Mouse (Mus musculus): ENCODE measurements around the gene Cyp21a1.
"Not testable (repeated sequence)": the region's sequence is repeated elsewhere in the genome, so short reads cannot be mapped to it uniquely, and the experiment has no call there.

Gene Cyp21a1

DNA sequence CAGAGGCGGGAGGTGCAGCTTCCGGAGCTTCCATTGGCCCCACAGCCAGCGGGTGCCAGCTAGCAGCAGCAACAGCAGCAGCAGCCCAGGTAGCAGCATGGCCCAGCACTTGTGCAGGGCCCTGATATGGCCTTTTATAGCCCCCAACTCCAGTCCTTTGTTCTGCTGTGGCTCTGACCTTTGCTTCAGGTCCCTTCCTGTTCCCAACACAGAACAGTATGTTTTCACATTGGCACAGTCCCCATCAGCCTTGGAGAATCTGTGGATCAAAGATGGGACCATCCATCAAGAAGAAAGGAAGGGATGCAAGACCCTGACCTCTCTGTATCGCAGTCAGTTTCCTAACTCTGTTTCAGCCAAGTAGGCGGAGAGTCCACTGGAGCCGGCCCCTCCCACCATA is at the start of gene Cyp21a1:
Cyp21a1 (minus strand) TSS at position 261 of the 400 bp plus-strand sequence.
- not testable (repeated sequence) for DNase-seq

DNA sequence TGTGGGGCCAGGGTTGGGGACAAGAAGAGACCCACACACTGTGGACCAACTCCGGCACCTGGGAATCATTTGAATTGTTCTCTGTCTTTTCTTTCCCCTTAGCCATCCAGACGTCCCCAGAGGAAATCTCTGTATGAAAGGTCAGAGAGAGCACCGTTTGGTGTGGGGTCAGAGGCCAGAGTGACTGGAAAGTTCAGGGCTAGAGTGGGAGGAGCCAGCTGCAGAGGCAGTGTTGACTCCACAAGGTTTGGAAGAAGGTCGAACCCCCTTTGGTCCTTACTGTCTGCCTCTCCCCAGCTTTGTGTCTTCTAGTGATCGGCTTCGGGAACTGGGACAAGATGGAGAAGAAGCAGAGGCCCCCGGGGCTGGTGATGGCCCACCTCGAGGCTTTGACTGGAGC is 49.1 kb upstream of the Cyp21a1 start:
- no peak for DNase-seq

DNA sequence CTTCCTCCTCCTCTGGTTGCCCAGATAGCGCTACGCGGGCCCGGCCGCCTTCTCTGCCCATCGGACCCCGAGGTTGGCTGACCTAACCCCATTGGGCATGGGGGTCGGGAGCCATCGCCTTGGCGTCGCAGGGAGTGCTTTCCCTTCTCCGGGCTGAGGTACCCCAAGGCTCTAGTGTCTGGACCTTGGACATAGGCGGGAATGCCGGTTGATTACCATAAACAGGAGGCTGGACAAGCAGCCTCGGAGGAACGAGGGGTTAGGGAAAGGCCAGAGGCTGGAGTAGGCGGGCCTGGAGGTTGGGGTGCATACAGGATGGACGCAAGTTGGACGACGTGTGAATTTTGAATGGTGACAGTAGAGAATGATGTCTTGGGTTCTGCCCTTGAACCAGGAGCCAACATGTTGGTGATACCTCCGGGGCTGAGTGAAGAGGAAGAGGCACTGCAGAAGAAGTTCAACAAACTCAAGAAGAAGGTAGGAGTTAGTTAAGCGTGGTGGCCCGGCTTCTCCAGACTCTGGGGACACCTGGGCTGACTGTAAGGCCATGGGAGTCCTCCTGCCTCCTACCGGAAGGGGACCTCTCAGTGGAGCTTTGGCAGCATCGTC is 46.3 kb upstream of the Cyp21a1 start:
- no peak for DNase-seq

DNA sequence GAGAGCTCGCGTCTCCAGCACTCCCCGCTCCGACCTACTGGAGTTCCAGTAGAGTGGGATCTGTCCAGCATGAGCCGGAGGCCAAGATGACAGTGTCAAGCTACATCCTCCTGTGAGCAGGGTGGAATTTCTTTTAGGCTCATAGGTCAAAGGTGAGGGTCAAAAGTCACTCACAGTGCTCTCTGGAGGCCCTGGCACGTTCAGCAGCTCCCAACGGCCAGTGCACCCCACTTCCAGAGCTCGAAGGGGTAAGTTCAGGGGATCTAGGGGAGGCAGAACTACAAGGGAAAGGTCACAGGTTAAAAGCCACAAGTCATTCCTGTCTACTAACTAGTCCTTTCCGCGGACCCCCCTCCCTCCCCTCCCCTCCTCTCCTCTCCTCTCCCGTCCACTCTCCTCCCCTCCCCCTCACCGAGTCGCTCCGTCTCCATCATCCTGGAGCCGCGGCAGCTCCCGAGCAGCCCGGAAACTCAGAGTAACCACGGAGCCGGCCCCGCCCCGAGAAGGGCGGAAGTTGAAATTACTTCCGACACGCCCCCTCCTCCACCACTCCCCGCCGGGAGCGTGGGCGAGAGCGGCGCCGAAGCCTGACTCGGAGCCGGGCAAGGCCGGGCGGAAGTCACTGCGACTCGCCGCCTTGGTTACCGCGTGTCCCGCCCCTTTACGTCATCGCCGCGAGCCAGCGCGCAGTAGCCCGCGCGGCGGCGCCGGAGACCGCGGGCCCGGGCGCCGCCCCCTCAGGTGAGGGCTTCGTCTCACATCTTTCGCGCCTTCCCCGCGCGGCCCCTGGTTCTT is 45.6 kb upstream of the Cyp21a1 start, which contains the start of the genes Skiv2l and Nelfe:
Skiv2l (minus strand) TSS at position 489 of the 795 bp plus-strand sequence.
Nelfe (plus strand) TSS at position 670 of the 795 bp plus-strand sequence.
- DNase-seq, result peak; percentile 98

DNA sequence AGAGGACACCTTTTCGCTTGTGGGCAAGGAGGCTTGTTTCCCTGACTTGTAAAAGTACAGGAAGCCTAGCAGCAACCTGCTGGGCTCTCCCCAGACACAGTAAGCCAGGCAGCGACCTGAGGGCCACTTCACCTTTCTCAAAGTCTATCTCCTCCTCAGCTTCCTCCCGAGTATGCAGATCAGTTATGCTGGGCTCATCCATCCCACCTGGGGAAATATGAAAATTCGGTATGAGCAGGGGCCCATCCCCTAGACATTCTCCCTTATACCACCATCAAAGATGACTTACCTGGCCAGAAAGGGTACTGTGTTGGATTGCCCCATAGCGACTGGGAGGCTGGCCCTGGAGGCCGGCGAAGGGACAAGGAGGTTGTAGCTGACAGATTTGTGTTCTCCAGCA is 43.3 kb upstream of the Cyp21a1 start:
- no peak for DNase-seq

DNA sequence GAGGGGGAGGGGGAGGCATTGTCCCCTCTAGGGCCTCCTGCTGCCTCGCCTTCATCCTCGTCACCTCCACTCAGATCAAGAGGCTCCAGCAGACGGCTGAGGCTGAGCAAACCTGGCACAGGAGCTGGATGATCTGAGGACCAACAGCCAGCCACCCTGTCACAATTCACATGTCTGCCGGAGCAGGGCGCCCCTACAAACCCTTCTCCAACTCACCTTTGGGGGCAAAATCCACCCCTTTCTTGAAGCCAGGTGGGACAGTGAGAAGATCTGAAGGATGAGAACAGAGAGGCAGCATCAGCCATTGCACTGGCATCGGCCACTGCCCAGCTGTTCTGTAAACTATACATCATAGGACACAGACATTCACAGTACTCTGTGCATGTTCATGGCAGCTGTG is 42.8 kb upstream of the Cyp21a1 start:
- no peak for DNase-seq

DNA sequence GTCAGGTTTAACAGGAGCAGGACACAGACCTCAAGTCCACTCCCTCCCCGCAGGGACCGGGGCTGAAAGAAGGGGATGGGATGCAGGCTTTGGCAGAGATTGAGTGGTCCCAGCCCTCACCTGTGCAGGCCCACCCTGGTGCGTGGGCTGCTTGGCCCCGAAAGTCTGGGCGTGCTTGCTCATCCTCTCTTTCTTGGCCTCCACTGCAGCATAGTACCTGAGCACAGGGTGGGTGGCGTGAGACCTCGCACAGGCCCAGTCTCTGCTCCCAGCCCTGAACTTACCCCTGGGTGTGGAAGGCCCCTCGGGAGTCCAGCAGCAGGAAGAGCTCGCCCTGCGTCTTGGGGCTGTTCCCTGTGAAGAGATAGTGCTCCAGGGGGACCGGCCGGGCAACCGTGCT is 40.5 kb upstream of the Cyp21a1 start:
- DNase-seq, result no peak

DNA sequence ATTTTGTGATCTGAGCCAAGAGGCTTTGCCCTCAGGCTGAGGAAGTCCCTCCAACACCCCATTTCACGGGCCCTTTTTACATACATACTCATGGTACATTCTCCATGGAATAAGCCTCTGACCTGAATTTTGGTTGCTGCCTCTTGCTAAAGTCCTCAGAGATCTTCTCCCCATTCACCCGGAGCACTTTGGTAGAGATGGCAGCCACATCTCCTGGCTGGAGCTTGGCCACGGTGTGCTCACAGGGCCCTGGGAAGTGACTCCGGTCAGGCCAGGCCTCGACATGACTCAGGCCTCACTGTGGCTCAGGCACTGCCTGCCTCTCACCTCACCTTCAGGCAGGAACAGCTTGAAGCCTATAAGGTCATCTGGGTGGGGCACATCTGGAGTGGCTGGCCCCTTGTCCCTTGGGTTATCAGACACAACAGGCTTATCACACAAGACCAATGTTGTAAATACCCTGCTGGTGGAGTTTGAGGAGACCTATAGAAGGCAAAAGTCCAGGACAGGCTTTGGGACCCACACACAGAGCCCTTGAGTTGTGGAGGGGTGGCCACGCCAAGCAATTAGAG is 36.5 kb upstream of the Cyp21a1 start:
- DNase-seq, result peak; percentile 40

DNA sequence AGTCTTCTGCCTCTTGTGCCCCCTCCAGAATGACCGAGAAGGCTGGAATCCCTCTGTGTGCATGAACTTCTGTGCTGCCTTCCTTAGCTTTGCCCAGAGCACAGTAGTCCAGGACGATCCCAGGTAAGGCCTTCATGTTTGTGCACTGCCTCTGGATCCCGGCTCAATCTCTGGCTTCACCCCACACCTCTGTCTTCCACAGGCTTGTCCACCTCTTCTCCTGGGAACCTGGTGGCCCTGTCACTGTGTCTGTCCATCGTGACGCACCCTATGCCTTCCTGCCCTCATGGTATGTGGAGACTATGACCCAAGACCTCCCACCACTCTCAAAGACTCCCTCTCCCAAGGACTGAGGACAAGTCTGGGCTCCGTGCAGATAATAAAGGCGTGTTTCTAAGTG is 34.4 kb upstream of the Cyp21a1 start:
- DNase-seq, result no peak

DNA sequence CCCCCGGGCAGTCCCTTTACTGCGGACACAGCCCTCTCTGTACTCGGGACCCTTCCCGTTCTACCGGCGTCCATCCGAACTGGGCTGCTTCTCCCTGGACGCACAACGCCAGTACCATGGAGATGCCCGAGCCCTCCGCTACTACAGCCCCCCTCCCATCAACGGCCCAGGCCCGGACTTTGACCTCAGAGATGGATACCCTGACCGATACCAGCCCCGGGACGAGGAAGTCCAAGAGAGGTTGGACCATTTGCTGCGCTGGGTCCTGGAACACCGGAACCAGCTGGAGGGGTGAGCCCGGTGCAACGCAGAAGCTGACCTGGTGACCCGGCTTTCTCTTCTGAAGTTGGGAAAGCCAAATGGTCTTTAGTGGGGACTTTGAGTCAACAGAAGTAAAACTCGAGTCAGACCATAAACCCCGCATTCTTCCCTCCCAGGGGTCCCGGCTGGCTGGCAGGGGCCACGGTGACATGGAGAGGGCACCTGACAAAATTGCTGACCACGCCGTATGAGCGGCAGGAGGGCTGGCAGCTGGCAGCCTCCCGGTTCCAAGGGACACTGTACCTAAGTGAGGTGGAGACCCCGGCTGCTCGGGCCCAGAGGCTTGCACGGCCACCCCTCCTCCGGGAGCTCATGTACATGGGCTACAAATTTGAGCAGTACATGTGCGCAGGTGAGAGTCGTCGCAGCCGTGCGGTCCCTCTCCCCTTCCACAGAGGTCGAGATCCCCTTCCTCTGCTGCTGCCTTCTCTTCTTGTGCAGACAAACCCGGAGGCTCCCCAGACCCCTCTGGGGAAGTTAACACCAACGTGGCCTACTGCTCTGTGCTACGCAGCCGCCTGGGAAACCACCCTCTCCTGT is 33.3 kb upstream of the Cyp21a1 start:
- no peak for DNase-seq

DNA sequence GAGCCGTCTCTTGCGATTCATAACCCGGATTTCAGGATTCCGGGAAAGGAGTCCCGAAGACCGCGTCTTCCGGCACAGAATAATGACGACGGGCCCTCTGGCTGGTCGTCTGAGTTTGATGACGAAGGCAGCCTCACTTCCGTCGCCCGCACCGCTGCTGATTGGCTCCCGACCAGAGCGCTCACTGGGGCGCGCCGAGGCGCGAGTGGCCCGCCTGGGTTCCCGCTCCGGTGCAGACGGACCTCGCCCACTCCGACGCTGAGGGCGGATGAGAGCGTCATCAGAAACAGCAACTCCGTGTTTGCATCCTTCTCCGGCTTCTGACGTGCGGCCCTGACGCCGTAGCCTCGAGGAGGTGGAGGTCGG is 32.5 kb upstream of the Cyp21a1 start, which contains the start of the genes Stk19 and Dxo:
Stk19 (minus strand) TSS at position 90 of the 366 bp plus-strand sequence.
Dxo (plus strand) TSS at position 164 of the 366 bp plus-strand sequence.
- peak; percentile 96 for DNase-seq

DNA sequence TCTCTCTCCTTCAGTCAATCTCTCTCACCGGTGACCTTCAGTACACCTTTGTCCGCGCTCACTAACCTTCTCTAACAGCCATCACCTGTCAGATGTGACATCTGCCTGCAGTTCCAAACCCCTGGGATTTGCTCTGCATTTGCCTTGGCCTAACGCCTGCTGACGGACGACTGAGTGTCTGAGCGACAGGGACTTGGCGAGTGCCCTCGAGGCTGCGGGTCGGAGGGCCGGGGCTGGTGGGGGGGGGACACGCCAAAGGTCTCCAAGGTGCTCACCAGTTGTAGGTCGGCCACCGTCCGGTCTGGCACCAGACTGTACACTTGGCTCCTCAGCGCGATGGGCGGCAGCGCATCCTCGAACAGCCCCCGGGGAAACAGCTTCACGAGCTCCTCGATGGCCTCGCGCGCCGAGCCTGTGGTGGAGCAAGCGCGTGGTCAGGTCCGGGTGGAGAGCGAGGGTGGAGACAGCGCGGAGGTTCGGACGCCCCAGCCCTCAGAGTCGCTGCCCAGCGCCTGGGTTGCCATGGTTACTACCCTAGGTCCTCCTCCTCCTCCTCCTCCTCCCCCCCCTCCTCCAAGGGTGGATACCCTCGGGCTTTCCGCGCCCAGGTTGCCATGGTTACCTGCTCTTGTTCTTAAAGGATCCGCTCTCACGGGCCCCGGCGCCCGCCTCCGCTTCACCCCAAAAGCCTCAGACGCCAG is 31.9 kb upstream of the Cyp21a1 start:
- DNase-seq, result peak; percentile 84

DNA sequence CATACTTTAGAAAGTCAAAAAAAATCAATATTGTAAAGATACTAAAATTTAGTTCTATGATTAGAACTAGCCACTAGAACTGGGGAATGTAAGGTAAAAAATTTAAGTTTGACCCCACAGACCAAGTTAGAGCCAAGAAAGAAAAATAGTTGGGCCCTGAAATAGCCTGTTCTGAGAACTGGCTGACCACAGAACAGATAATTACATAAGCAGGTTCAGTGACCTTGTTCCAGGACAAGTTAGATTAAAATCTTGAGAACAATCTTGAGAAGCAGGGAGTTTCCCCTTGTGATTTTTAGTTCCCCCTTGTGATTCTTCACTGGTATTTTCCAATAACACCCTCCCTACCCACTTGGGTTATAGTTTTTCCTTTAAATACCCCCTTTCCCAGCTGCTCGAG is 26.4 kb upstream of the Cyp21a1 start:
- DNase-seq, result not testable (repeated sequence)

DNA sequence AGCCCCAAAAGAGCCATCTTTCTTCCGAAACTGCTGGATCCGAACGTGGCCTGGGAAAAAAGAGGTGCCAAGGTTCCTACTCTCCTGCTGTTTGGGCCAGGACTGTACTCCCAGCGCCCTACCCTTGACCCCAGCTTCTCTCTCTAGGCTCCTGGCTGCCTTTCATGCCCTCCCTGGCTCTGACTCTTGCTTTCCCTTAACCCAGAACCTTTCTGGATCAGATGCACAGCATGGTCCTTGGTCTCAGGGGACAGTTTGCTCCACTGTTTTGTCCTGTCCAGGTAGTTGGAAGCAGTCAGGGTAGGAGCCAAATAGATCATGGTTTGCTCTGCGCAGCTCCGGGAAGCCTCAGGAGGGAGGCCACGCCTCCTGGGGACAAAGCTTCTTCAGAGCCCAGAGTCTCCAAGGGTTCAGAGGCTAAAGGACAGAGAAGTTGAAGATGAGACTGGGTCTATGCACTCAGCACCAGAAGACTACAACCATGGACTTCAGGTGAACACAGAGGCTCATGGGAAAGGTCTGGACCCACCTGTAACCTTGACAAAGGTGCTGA is 10.5 kb upstream of the Cyp21a1 start:
- no peak for DNase-seq

DNA sequence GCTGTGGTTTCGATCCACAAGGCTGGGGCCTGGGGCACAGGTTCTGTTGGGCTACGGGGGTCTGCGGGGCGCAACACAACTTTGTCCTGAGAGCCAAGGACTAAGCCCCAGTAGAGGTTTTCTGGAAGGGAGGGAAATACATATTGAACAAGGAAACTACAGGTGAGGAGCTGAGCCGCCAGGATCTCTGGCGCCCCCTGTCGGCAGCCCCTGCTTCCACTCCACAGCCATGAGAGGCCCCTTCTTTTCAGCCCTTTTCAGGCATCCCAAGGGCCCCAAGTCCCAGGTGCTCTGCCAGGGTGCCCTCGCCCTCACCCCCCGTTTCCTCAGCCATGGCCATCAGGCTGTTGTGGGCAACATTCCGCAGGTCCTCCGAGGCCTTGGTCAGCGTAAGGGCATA is 9.4 kb upstream of the Cyp21a1 start:
- DNase-seq, result peak; percentile 52

DNA sequence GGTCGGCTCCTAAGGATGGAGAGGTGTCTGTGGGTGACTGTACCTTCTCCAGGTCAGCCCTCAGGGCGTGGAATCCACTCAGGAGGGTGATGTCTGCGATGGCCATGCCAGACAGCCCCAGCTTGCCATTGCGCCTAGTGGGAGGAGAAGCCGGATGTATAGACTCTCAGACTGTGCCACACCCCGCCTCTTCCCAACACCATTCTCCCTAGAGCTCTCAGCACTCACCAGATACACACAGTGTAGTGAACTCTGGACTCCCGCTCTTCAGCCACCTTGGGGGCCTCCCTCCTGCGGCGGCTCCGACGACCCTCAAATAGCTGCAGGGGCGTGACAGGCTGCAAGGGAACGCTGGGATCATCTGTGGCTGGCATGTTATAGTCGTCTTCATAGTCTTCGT is 6.9 kb upstream of the Cyp21a1 start:
- DNase-seq, result no peak

DNA sequence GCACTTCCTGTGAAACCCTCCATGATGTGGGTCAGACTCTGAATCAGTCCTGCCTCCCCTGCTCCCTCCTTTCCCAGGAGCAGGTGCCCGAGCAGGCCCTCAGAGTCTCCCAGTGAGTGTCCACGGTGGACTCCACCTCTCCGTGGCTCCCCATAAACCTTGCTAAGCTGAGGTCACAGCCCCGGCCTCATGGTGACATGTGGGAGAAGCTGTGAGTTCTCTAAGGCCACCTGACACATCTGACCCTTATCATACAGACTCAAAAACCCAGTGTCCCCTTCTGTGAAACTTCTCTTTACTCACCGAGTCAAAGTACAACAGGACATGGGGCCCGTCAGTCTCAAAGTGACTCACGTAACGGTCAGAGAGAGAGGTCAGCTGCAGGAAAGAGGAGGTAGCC is 6.5 kb upstream of the Cyp21a1 start:
- DNase-seq, result not testable (repeated sequence)

DNA sequence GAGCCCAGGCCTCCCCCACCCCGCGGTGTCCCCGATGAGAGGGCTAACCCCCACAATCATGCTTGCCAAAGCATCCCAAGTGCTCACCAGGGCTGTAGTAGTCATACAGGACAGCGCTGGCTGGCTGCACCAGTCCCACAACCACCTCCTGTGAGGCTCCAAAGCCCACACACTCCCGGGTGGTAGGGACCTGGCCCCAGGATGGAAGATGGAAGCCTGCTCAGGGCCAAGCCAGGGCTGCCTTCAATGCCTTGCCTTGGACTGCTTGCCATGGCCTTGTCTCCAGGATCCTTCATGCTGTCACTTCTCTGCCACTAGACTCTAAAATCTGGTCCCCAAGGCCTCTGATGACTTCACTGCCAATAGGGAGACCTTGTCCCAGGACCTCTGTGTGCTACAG is 6.0 kb upstream of the Cyp21a1 start:
- not testable (repeated sequence) for DNase-seq

DNA sequence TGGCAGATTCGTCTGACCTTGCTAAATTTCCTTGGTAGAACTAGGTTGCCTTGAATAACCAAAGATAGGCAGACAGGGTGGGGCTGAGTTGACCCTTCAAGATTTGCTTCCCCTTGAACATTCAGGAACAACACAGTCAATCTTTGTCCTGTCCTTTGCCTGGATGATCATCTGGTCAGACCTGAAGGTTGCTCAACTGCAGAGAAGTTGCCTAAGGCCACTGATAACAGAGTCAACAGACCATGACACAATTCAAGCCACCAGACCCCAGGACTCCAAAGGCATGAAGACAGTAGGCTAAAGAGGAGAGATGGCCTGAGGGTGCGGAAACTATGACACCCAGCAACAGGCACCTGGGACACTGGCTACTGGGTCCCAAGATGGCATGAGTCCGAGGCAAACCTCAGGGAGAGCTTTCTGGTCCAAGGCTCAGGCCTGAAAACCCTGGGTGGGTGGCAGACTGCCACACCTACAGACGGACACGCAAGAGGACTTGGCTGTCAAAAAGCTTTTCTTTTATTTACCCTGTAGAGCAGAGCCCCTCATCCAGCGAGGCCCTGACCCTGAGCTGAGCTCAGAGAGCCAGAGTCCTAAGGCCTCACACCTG is 4.3 kb upstream of the Cyp21a1 start:
- DNase-seq, result no peak

DNA sequence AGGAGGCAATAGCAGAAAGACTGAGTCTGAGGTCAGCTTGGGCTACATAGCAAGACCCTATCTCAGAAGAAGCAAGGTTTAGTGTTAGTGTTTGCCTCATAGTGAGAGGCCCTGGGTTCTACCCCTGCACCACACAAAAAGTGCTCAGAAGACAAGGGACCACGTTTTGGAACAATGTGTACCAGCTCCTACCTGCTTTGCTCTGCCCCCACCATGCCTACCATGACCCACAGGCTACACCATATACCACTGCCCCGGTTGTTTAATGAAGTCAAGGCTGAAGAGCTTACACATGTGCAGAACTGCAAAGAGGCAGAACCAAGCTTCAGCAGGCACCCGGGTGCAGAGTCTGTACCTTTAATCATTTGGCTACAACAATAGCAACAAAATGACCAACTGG is 2.8 kb upstream of the Cyp21a1 start:
- DNase-seq, result no peak

DNA sequence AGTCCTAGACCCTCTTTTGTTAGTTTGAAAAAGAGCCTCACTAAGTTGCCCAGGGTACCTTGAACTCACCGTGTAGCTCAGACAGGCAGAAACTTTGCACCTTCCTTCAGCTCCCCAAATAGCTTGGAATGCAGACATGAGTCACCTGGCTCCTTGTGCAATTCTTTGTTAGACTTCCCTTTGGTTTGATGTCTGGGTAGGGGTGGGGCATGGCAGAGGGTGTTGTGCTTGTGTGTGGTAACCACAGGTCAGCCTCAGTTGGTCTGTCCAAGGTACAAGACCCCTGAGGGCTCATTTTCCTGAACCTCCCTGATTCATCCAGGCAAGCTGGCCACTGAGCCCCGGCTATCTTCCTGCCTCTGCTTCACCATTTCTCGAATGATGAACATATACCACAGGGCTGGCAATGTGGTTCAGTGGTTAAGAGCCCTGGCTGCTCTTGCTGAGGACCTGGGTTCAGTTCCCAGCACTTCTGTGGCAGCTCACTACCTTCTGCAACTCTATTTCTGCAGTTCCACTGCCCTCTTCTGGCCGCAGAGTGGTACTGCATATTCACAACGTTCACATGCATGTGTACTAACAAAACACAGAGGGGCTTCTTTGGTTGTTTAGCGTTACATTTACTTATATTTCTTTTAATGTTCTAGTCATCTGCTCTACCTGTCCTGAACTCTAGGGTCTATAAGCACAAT is 656 bp upstream of the Cyp21a1 start:
- DNase-seq, result peak; percentile 28
